In the genomic region with DNA sequence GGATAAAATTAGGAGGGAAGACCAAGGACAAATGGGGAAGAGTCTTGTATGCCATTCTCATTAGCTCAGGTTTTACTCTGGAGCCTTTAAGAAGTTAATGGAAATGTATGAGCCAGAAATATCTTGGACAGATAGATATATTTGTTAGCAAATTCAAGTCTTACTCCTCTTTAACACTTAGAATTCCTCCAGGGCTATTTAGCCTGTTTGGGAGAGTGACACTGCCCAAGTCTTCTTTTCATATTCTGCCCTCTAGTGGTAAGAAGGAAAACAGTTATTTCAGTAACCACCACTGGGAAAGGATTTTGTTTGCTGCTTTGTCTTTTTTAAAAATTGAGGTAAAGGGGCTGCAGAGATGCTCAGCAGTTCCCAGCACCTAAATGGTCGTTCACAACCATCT, we compare ENCODE assay signal across 9 mouse cellular contexts. TPM values are rescaled to one million over a fixed set of nuclear protein-coding genes. Genes with fewer than 3 reads are reported as not detected.
DNase-seq lines count a peak whose midpoint lies in the region; ATAC-seq and TF ChIP-seq lines count a peak whose summit lies in the region.
"Had no signal": no experiment of that assay in that cellular context is flagged by ENCODE, and none has a peak within 500 bp of the region (broad histone marks: within the 10 kb centered on the region; RNA-seq: fewer than 3 reads in every experiment).

No protein-coding gene starts in this region.

- DNase-seq in CD4-positive, CD25-positive, alpha-beta regulatory T cell, adult 2 months (ENCODE audit: low read depth, low spot score) = peak; percentile 58
- DNase-seq in lung, adult 2 months = no peak
- no peak for DNase-seq in lung, adult 18-20 months
- peak; percentile 30 for DNase-seq in skeletal muscle tissue, adult 2 months (ENCODE audit: low read depth, low spot score)
- DNase-seq in adrenal gland, postnatal 36 days = no peak
- DNase-seq in right cerebral cortex, postnatal 36 days (ENCODE audit: low spot score in 2 of 2) = no peak

- no peaks in the 10 kb centered on the region for H3K9me3 ChIP-seq in heart, embryonic 16.5 days (replicated peaks; ENCODE audit: control insufficient read depth, low read length)
- H3K9me3 ChIP-seq: limb, embryonic 12.5 days had no signal

- TF ChIP-seq POLR2A in lung, adult 2 months (IDR thresholded peaks at IDR 0.05; ENCODE audit: borderline replicate concordance, extremely low read depth, low read depth, low read length) = no peak

- 0 out of 2 replicates have a peak, but pooled peaks have one; percentile 0 for TF ChIP-seq CTCF in lung, adult 2 months (IDR thresholded peaks at IDR 0.05; ENCODE audit: insufficient read depth, low read length)

- no peaks in the 10 kb centered on the region for H3K36me3 ChIP-seq in heart, embryonic 16.5 days (ENCODE audit: control insufficient read depth, insufficient read depth)
- H3K36me3 ChIP-seq: limb, embryonic 12.5 days had no signal

- ATAC-seq in CD4-positive, CD25-positive, alpha-beta regulatory T cell, adult 4 months = no peak
- peak; percentile 71 for ATAC-seq in heart, embryonic 16.5 days (replicated peaks; ENCODE audit: extremely low read depth, insufficient read depth, low FRiP score)

- H3K9ac ChIP-seq in heart, embryonic 16.5 days (ENCODE audit: low read length) = no peak overlapping the region
- H3K9ac ChIP-seq: limb, embryonic 12.5 days had no signal

- no peak overlapping the region for H3K27ac ChIP-seq in heart, embryonic 16.5 days (ENCODE audit: low read length)
- H3K27ac ChIP-seq: limb, embryonic 12.5 days had no signal

- no peak overlapping the region for H3K4me3 ChIP-seq in lung, adult 2 months (replicated peaks; ENCODE audit: extremely low read depth, low read depth, low read length)
- H3K4me3 ChIP-seq in heart, embryonic 16.5 days (ENCODE audit: low read length) = no peak overlapping the region

- H3K27me3 ChIP-seq in heart, embryonic 16.5 days (ENCODE audit: control insufficient read depth, insufficient read depth, low read length) = no peaks in the 10 kb centered on the region

- no peak overlapping the region for H3K4me2 ChIP-seq in heart, embryonic 16.5 days (ENCODE audit: low read depth, low read length)

- 2% methylated on average over 1 of the region's 1 CpGs for WGBS in lung, adult 2 months
- 0% methylated on average over 1 of the region's 1 CpGs for WGBS in heart, embryonic 16.5 days

- peaks cover 4% of the 10 kb centered on the region for H3K4me1 ChIP-seq in lung, adult 2 months (ENCODE audit: control insufficient read depth, insufficient read depth, low read length)
- peaks cover 8% of the 10 kb centered on the region; the same call in 1 of the 2 replicates for H3K4me1 ChIP-seq in heart, embryonic 16.5 days (ENCODE audit: control insufficient read depth, insufficient read depth, low read length)

RNA-seq across cellular contexts. Expression of gene Taok1, which starts 21.9 kb away (rescaled TPM):
- polyA plus RNA-seq in CD4-positive, CD25-positive, alpha-beta regulatory T cell, adult 4 months (2017; shearing (Covaris generic)) = 10 to 100 TPM; 17.3 to 23.1 TPM
- polyA plus RNA-seq in lung, adult 2 months (2012; rRNA removed) = 5.2 and 9.2 TPM in 2 replicates
- 10.1 and 12.0 TPM in 2 replicates for polyA plus RNA-seq in heart, embryonic 16.5 days (2015; fragmentation: Nextera tagmentation; extraction: Ambion mirVana)
- total RNA-seq in adrenal gland, postnatal 36 days (2021) = 10 to 100 TPM; 59.9 to 60.0 TPM

RNA-seq across cellular contexts. Expression of gene Nufip2, which starts 56.5 kb away (rescaled TPM):
- 10 to 100 TPM; 20.4 to 21.6 TPM for polyA plus RNA-seq in CD4-positive, CD25-positive, alpha-beta regulatory T cell, adult 4 months (2017; shearing (Covaris generic))
- 11.6 and 20.5 TPM in 2 replicates for polyA plus RNA-seq in lung, adult 2 months (2012; rRNA removed)
- polyA plus RNA-seq in heart, embryonic 16.5 days (2015; fragmentation: Nextera tagmentation; extraction: Ambion mirVana) = 2.9 and 3.5 TPM in 2 replicates
- 10 to 100 TPM; 80.8 to 82.4 TPM for total RNA-seq in adrenal gland, postnatal 36 days (2021)

Comparison
In these comparisons a context has a peak if more than half of its experiments do, and no peak if none do; other contexts are left out.
1. DNase-seq: peak in CD4-positive, CD25-positive, alpha-beta regulatory T cell, adult 2 months (single experiment) and skeletal muscle tissue, adult 2 months (single experiment); none in lung, adult 2 months (single experiment), lung, adult 18-20 months (0 of 2), adrenal gland, postnatal 36 days (0 of 2) and right cerebral cortex, postnatal 36 days (0 of 2).